Mouse (Mus musculus): Measurements from ENCODE around the gene Setd1a. TPM values are rescaled to one million over a fixed set of nuclear protein-coding genes. Genes with fewer than 3 reads are reported as not detected.

Setd1a gene
- polyA plus RNA-seq, 1 experiment: 33.8 TPM

DNA sequence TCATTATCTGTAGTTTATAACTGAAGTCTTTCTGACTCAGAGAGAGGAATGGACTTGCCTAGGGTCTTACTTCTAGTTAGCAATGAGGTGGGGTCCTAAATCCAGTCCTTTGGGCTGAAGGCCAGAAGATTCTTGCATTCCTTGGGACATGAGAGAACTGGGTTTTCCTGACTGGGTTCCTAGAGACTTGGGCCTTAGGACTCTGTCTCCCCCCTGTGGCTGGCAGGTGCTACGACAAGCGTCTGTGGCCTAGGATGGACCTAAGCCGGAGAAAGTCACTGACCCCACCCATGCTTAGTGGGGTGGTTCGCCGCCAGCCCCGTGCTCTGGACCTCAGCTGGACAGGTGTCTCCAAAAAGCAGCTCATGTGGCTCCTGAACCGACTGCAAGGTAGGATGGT is 15.4 kb upstream of the Setd1a start:
- Histone ChIP-seq H3K27ac (ENCODE audit: insufficient read depth, low read length) (no peak overlapping the region), H3K4me1 (ENCODE audit: control insufficient read depth, insufficient read depth, low read length) (peaks cover 7% of the 10 kb centered on the region), H3K4me3 (ENCODE audit: insufficient read depth, low read length) (no peak overlapping the region)
- TF ChIP-seq POLR2A (IDR thresholded peaks at IDR 0.05; ENCODE audit: low read depth, low read length): no peak
- peak; percentile 80 for TF ChIP-seq CTCF (IDR thresholded peaks at IDR 0.05; ENCODE audit: borderline replicate concordance, insufficient read depth, low read length)

- TF ChIP-seq CTCF (IDR thresholded peaks at IDR 0.05; ENCODE audit: borderline replicate concordance, insufficient read depth, low read length) (no peak), POLR2A (IDR thresholded peaks at IDR 0.05; ENCODE audit: low read depth, low read length) (no peak)
- H3K27ac ChIP-seq (ENCODE audit: insufficient read depth, low read length): no peak overlapping the region
- no peak overlapping the region for H3K4me3 ChIP-seq (ENCODE audit: insufficient read depth, low read length)
- peaks cover 7% of the 10 kb centered on the region for H3K4me1 ChIP-seq (ENCODE audit: control insufficient read depth, insufficient read depth, low read length)
Observed at GRCm38 (mm10) chr7:127763642-127764041, 12.8 kb upstream of the Setd1a start.

- Histone ChIP-seq H3K4me3 (ENCODE audit: insufficient read depth, low read length) (no peak overlapping the region), H3K4me1 (ENCODE audit: control insufficient read depth, insufficient read depth, low read length) (0 out of 2 replicates have a peak, but pooled peaks cover under 1% of the 10 kb centered on the region), H3K27ac (ENCODE audit: insufficient read depth, low read length) (no peak overlapping the region)
- no peak for TF ChIP-seq POLR2A (IDR thresholded peaks at IDR 0.05; ENCODE audit: low read depth, low read length)
- no peak for TF ChIP-seq CTCF (IDR thresholded peaks at IDR 0.05; ENCODE audit: borderline replicate concordance, insufficient read depth, low read length)
Observed at GRCm38 (mm10) chr7:127765756-127766155, 10.7 kb upstream of the Setd1a start.

GRCm38 (mm10) chr7:127766851-127767609 is 9.4 kb upstream of the Setd1a start:
- Histone ChIP-seq H3K4me3 (ENCODE audit: insufficient read depth, low read length) (no peak overlapping the region), H3K27ac (ENCODE audit: insufficient read depth, low read length) (no peak overlapping the region), H3K4me1 (ENCODE audit: control insufficient read depth, insufficient read depth, low read length) (no peaks in the 10 kb centered on the region; the same call in 1 of the 2 replicates)
- TF ChIP-seq CTCF (IDR thresholded peaks at IDR 0.05; ENCODE audit: borderline replicate concordance, insufficient read depth, low read length) (no peak), POLR2A (IDR thresholded peaks at IDR 0.05; ENCODE audit: low read depth, low read length) (no peak)

GRCm38 (mm10) chr7:127767671-127768345 is 8.7 kb upstream of the Setd1a start:
- Histone ChIP-seq H3K4me3 (ENCODE audit: insufficient read depth, low read length) (no peak overlapping the region), H3K27ac (ENCODE audit: insufficient read depth, low read length) (no peak overlapping the region), H3K4me1 (ENCODE audit: control insufficient read depth, insufficient read depth, low read length) (no peaks in the 10 kb centered on the region; the same call in none of the 2 replicates)
- TF ChIP-seq CTCF (IDR thresholded peaks at IDR 0.05; ENCODE audit: borderline replicate concordance, insufficient read depth, low read length) (no peak), POLR2A (IDR thresholded peaks at IDR 0.05; ENCODE audit: low read depth, low read length) (no peak)

DNA sequence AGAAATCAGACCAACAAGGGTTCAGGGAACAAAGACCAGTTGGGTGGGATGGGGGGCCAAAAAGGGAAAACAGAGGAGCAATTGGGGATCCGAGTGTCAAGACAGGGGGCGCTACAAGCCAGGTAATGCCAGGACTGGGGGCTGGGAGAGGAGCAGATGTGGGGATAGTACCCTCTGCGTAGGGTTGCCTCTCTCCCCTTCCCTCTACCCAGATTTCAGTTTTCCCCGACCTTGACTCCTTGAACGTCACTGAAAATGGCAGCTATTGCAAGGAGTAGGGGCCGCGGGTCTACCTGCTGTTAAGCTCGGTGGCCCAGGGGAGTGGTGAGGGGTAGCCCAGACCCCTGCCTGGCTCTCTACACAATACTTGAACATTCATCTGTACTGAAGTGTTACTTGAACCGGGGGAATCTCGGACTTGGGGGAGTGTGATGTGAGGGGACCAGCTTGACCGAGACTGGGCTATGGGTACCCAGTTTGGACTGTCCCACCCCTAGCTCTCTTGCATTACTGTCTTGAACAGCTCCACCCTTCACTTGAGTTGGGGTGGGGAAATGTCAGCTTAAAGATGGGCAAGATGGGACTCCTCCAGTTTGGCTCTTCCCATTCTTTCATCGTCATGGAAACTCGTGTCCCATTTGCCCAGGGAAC is 8.0 kb upstream of the Setd1a start:
- Histone ChIP-seq H3K4me1 (ENCODE audit: control insufficient read depth, insufficient read depth, low read length) (no peaks in the 10 kb centered on the region; the same call in none of the 2 replicates), H3K27ac (ENCODE audit: insufficient read depth, low read length) (no peak overlapping the region), H3K4me3 (ENCODE audit: insufficient read depth, low read length) (no peak overlapping the region)
- TF ChIP-seq POLR2A (IDR thresholded peaks at IDR 0.05; ENCODE audit: low read depth, low read length) (no peak), CTCF (IDR thresholded peaks at IDR 0.05; ENCODE audit: borderline replicate concordance, insufficient read depth, low read length) (no peak)

DNA sequence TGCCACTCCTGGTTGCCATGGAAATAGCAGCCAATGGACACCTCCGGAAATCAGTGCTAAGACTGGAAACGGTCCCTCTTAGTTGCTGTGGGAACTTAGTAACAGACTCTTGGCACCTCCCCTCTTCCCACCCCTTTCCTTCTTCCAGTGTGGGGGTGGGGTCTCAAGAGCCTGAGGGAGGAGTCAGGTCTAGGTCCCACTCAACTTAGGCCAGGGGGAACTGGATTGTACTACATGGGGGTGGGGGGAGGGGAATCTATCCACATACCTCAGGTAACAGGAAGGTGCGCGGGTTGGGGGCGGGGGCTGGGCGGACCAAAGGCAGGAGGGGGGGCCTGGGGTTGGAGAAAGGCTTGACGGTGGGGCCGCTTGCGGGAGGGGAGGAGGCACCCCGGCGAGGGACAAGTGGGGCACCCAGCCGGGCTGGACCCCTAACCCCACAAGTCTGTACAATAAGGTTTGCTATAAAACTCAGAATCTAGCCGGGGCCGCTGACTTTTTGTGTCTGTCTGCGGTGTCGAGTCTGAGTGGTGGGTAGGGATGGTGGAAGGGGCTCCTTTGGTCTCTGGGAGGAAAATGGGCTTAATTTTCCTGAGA is 7.4 kb upstream of the Setd1a start:
- TF ChIP-seq CTCF (IDR thresholded peaks at IDR 0.05; ENCODE audit: borderline replicate concordance, insufficient read depth, low read length) (no peak), POLR2A (IDR thresholded peaks at IDR 0.05; ENCODE audit: low read depth, low read length) (0 out of 2 replicates have a peak, but pooled peaks have one; percentile 18)
- Histone ChIP-seq H3K4me1 (ENCODE audit: control insufficient read depth, insufficient read depth, low read length) (no peaks in the 10 kb centered on the region; the same call in none of the 2 replicates), H3K4me3 (ENCODE audit: insufficient read depth, low read length) (peak overlapping the region; percentile 81), H3K27ac (ENCODE audit: insufficient read depth, low read length) (peak overlapping the region; percentile 73)

- H3K27ac ChIP-seq (ENCODE audit: insufficient read depth, low read length): peak within 1 kb of the TSS; percentile 74
- TF ChIP-seq POLR2A (IDR thresholded peaks at IDR 0.05; ENCODE audit: low read depth, low read length) (peak; percentile 94), CTCF (IDR thresholded peaks at IDR 0.05; ENCODE audit: borderline replicate concordance, insufficient read depth, low read length) (no peak)
- peak within 1 kb of the TSS; percentile 81 for H3K4me3 ChIP-seq (ENCODE audit: insufficient read depth, low read length)
- no peaks in the 10 kb centered on the region; the same call in none of the 2 replicates for H3K4me1 ChIP-seq (ENCODE audit: control insufficient read depth, insufficient read depth, low read length)
Observed at GRCm38 (mm10) chr7:127769651-127770038, 6.8 kb upstream of the Setd1a start, which contains the start of gene Orai3. Orai3 (plus strand) TSS chr7:127769815.
